Mouse (Mus musculus): Measurements from ENCODE around the gene Ntf5. TPM values are rescaled to one million over a fixed set of nuclear protein-coding genes. Genes with fewer than 3 reads are reported as not detected.

Ntf5 gene
- total and polyA plus RNA-seq, 3 experiments: 0.16 to 0.60 TPM; not detected in 1

DNA sequence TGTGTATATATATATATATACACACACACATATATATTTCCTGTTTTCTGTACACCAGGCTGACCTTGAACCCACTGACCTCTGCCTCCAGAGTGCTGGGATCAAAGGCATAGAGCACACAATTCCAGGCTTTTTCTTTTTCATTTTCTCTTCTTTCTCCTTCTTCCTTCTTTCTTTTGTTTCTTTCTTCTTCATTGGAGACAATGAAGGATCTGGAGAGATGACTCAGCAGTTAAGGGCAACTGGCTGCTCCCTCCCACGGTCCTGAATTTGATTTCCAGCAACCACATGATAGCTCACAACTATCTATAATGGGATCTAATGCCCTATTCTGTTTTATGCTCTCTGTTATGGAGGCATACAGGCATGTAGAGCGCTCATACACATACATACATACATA is 16.7 kb upstream of the Ntf5 start:
- TF ChIP-seq GATA1 (IDR thresholded peaks at IDR 0.05; ENCODE audit: borderline replicate concordance, low read length) (no peak), POLR2AphosphoS5 (IDR thresholded peaks at IDR 0.05; ENCODE audit: insufficient replicate concordance, low read depth, low read length) (no peak), CTCF (IDR thresholded peaks at IDR 0.05; ENCODE audit: low read depth, low read length) (no peak), TAL1 (conservative IDR thresholded peaks at IDR 0.05; ENCODE audit: low read depth, low read length) (no peak), GATA2 (IDR thresholded peaks at IDR 0.05; ENCODE audit: borderline replicate concordance, low read depth, low read length) (no peak)
- Histone ChIP-seq H3K36me3 (replicated peaks) (peaks cover 29% of the 10 kb centered on the region), H3K27me3 (ENCODE audit: insufficient read depth, low read length) (peaks cover 7% of the 10 kb centered on the region), H3K4me1 (ENCODE audit: insufficient read depth, low read depth, low read length) (peaks cover 37% of the 10 kb centered on the region), H3K9me3 (replicated peaks) (no peaks in the 10 kb centered on the region), H3K4me3 (ENCODE audit: low read depth, low read length) (no peak overlapping the region)
- no peak for ATAC-seq (ENCODE audit: extremely low read depth, insufficient number of reproducible peaks, low FRiP score, poor library complexity, severe bottlenecking)
- no peak for DNase-seq (ENCODE audit: low spot score)

GRCm38 (mm10) chr7:45401521-45402085 is 11.9 kb upstream of the Ntf5 start:
- TF ChIP-seq TAL1 (conservative IDR thresholded peaks at IDR 0.05; ENCODE audit: low read depth, low read length) (no peak), POLR2AphosphoS5 (IDR thresholded peaks at IDR 0.05; ENCODE audit: insufficient replicate concordance, low read depth, low read length) (no peak), CTCF (IDR thresholded peaks at IDR 0.05; ENCODE audit: low read depth, low read length) (no peak), GATA1 (IDR thresholded peaks at IDR 0.05; ENCODE audit: borderline replicate concordance, low read length) (no peak), GATA2 (IDR thresholded peaks at IDR 0.05; ENCODE audit: borderline replicate concordance, low read depth, low read length) (no peak)
- Histone ChIP-seq H3K4me3 (ENCODE audit: low read depth, low read length) (no peak overlapping the region), H3K4me1 (ENCODE audit: insufficient read depth, low read depth, low read length) (peaks cover 23% of the 10 kb centered on the region), H3K27me3 (ENCODE audit: insufficient read depth, low read length) (peaks cover 28% of the 10 kb centered on the region), H3K36me3 (replicated peaks) (no peaks in the 10 kb centered on the region), H3K9me3 (replicated peaks) (peaks cover 9% of the 10 kb centered on the region)
- ATAC-seq (ENCODE audit: extremely low read depth, insufficient number of reproducible peaks, low FRiP score, poor library complexity, severe bottlenecking) (no peak), DNase-seq (ENCODE audit: low spot score) (no peak)

DNA sequence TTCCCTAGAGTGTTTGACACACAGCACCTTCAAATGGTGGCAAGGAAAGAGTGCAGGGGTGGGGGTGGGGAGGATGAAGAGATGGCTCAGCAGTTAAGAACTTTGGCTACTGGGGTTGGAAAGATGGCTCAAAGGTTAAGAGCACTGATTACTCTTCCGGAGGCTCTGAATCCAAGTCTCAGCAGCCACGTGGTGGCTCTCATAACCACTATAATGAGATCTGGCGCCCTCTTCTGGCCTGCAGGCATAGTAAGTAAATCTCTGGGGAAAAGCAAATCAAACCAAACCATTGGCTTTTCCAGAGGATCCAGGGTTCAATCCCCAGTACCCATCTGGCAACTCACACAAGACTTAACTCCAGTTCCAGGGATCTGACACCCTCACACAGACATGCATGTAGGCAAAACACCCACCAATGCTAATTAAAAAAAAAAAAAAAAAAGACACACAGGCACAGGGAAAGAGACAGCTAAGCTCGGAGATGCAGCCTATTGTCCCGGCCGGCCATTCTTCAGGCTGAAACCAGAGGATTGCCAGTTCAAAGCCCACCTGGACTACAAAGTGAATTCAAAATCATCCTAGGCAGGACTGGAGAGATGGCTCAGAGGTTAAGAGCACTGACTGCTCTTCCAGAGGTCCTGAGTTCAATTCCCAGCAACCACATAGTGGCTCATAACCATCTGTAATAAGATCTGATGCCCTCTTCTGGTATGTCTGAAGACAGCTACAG is 9.8 kb upstream of the Ntf5 start:
- Histone ChIP-seq H3K4me3 (ENCODE audit: low read depth, low read length) (no peak overlapping the region), H3K4me1 (ENCODE audit: insufficient read depth, low read depth, low read length) (peaks cover 13% of the 10 kb centered on the region), H3K36me3 (replicated peaks) (no peaks in the 10 kb centered on the region), H3K27me3 (ENCODE audit: insufficient read depth, low read length) (peaks cover 46% of the 10 kb centered on the region), H3K9me3 (replicated peaks) (peaks cover 15% of the 10 kb centered on the region)
- no peak for TF ChIP-seq GATA2 (IDR thresholded peaks at IDR 0.05; ENCODE audit: borderline replicate concordance, low read depth, low read length)
- TF ChIP-seq GATA1 (IDR thresholded peaks at IDR 0.05; ENCODE audit: borderline replicate concordance, low read length): no peak
- TF ChIP-seq CTCF (IDR thresholded peaks at IDR 0.05; ENCODE audit: low read depth, low read length): peak; percentile 46; the same call in 1 of the 2 replicates
- no peak for TF ChIP-seq POLR2AphosphoS5 (IDR thresholded peaks at IDR 0.05; ENCODE audit: insufficient replicate concordance, low read depth, low read length)
- no peak for TF ChIP-seq TAL1 (conservative IDR thresholded peaks at IDR 0.05; ENCODE audit: low read depth, low read length)
- DNase-seq (ENCODE audit: low spot score): no peak
- ATAC-seq (ENCODE audit: extremely low read depth, insufficient number of reproducible peaks, low FRiP score, poor library complexity, severe bottlenecking): no peak

- DNase-seq (ENCODE audit: low spot score): peak; percentile 79
- Histone ChIP-seq H3K4me1 (ENCODE audit: insufficient read depth, low read depth, low read length) (peaks cover 13% of the 10 kb centered on the region), H3K9me3 (replicated peaks) (peaks cover 15% of the 10 kb centered on the region), H3K27me3 (ENCODE audit: insufficient read depth, low read length) (peaks cover 63% of the 10 kb centered on the region), H3K36me3 (replicated peaks) (no peaks in the 10 kb centered on the region), H3K4me3 (ENCODE audit: low read depth, low read length) (peak within 1 kb of the TSS; percentile 19; the same call in 1 of the 2 replicates)
- ATAC-seq (ENCODE audit: extremely low read depth, insufficient number of reproducible peaks, low FRiP score, poor library complexity, severe bottlenecking): no peak; the same call in 1 of the 2 replicates
- no peak for TF ChIP-seq GATA2 (IDR thresholded peaks at IDR 0.05; ENCODE audit: borderline replicate concordance, low read depth, low read length)
- no peak for TF ChIP-seq GATA1 (IDR thresholded peaks at IDR 0.05; ENCODE audit: borderline replicate concordance, low read length)
- TF ChIP-seq POLR2AphosphoS5 (IDR thresholded peaks at IDR 0.05; ENCODE audit: insufficient replicate concordance, low read depth, low read length): no peak
- peak; percentile 91 for TF ChIP-seq CTCF (IDR thresholded peaks at IDR 0.05; ENCODE audit: low read depth, low read length)
- no peak for TF ChIP-seq TAL1 (conservative IDR thresholded peaks at IDR 0.05; ENCODE audit: low read depth, low read length)
These were observed 8.1 kb upstream of the Ntf5 start, which contains the start of gene Kcna7 for GRCm38 (mm10) chr7:45405091-45406075. Kcna7 (plus strand) TSS chr7:45405653.

DNA sequence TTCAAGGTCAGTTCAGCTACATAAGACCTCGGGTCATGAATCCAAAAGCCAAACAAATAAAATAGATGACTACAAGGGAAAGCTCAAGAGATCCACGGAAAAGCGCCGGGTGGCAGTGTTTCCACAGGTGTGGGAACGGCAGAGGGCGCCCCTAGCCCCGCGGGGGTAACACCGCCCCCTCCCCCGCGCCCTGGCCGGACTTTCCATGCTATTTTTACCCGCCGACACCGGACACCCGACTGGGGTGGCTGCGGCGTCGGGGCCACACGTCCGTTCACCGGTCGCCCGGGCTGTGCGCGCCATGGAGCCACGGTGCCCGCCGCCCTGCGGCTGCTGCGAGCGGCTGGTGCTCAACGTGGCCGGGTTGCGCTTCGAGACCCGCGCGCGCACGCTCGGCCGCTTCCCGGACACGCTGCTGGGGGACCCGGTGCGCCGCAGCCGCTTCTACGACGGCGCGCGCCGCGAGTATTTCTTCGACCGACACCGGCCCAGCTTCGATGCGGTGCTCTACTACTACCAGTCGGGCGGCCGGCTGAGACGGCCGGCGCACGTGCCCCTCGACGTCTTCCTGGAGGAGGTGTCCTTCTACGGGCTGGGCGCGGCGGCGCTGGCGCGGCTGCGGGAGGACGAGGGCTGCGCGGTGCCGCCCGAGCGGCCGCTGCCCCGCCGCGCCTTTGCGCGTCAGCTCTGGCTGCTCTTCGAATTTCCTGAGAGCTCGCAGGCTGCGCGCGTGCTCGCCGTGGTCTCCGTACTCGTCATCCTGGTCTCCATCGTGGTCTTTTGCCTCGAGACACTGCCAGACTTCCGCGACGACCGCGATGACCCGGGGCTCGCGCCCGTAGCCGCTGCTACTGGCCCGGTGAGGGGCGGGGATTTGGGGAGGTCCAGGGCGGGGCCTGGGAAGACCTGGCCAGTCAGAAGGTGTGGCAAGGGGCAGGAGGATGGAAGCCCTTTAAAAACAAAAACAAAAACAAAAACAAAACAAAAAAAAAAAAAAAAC is 7.0 kb upstream of the Ntf5 start:
- DNase-seq (ENCODE audit: low spot score) (no peak), ATAC-seq (ENCODE audit: extremely low read depth, insufficient number of reproducible peaks, low FRiP score, poor library complexity, severe bottlenecking) (no peak)
- no peaks in the 10 kb centered on the region for H3K36me3 ChIP-seq (replicated peaks)
- peaks cover 70% of the 10 kb centered on the region for H3K27me3 ChIP-seq (ENCODE audit: insufficient read depth, low read length)
- no peak for TF ChIP-seq POLR2AphosphoS5 (IDR thresholded peaks at IDR 0.05; ENCODE audit: insufficient replicate concordance, low read depth, low read length)
- TF ChIP-seq CTCF (IDR thresholded peaks at IDR 0.05; ENCODE audit: low read depth, low read length): no peak
- TF ChIP-seq GATA2 (IDR thresholded peaks at IDR 0.05; ENCODE audit: borderline replicate concordance, low read depth, low read length): no peak
- TF ChIP-seq TAL1 (conservative IDR thresholded peaks at IDR 0.05; ENCODE audit: low read depth, low read length): no peak
- peaks cover 13% of the 10 kb centered on the region for H3K4me1 ChIP-seq (ENCODE audit: insufficient read depth, low read depth, low read length)
- H3K9me3 ChIP-seq (replicated peaks): peaks cover 15% of the 10 kb centered on the region
- peak overlapping the region; percentile 19; the same call in 1 of the 2 replicates for H3K4me3 ChIP-seq (ENCODE audit: low read depth, low read length)

Data from G1E (cell line).